Mouse (Mus musculus) mesoderm, embryonic 11.5 days (tissue): Measurements from ENCODE around the gene Gm28043.
"Not testable (repeated sequence)": the region's sequence is repeated elsewhere in the genome, so short reads cannot be mapped to it uniquely, and the experiment has no call there.

Source experiments
- DNase-seq: peaks from one replicate; pipeline ENCODE4 v3.0.0-alpha.2; 2012; ENCODE audit warnings: low read depth, low spot score

Gene Gm28043

DNA sequence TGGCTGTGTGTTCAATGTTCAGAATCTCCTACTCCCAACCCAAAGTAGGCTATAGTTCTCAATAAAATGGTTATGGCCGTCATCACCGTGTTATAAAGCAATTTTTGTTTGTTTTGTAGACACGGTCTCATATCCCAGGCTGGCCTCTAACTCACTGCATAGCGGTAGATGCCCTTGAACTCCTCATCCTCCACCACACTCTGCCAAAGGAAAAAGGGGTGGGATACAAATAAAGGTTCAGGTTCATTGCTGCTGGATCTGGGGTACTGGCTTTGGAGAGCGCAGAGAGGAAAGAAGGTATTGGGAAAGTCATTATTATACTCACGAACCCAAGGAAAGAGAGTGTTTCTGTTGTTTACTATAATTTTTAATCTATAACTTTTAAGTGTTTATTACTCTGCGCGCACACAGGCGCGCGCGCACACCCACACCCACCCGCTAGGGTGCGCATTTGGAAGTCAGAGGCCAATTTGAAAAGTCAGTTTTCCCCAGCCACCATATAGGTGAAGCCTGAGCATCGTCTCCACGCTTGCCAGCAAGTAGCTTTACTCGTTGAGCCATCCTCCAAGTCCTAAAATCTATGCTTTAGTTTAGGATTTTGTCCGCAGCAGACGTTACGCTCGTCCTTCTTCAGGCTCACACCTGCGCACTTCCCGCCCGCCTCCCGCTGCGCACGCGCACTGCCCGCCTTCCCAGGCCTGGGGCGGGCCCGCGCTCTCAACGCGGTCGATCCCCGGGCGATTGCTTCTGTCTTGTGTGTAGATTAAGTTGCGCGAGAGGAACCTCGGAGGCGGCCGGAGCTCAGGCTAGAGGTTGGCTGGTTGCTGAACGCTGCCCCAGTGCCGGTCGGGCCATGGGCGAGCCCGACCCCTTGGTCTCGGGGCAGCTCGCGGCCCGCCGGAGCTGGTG is at the start of gene Gm28043, which contains the start of gene Rnf8:
Gm28043 (plus strand) TSS at position 762 of the 909 bp plus-strand sequence.
Rnf8 (plus strand) TSS at position 676 of the 909 bp plus-strand sequence.
- DNase-seq: peak; percentile 96

GRCm38 (mm10) chr17:29565521-29565920 is 49.2 kb upstream of the Gm28043 start:
- no peak for DNase-seq

DNA sequence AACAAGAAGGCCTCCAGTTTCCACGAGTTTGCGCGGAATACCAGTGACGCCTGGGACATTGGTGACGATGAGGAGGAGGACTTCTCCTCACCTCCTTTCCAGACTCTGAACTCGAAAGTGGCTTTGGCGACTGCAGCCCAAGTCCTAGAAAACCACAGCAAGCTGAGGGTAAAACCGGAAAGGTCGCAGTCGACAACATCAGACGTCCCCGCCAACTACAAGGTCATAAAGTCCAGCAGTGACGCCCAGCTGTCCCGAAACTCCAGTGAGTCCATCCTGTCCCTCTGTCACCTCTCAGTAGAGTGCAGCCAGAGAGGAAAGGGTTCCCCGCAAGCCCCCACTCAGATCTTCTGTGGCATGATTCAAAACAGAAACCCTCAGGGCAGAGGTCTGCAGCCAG is 46.2 kb upstream of the Gm28043 start:
- DNase-seq: no peak

- DNase-seq: no peak
These were observed 44.8 kb upstream of the Gm28043 start for GRCm38 (mm10) chr17:29569831-29570230.

GRCm38 (mm10) chr17:29579579-29580126 is 35.0 kb upstream of the Gm28043 start:
- no peak for DNase-seq

DNA sequence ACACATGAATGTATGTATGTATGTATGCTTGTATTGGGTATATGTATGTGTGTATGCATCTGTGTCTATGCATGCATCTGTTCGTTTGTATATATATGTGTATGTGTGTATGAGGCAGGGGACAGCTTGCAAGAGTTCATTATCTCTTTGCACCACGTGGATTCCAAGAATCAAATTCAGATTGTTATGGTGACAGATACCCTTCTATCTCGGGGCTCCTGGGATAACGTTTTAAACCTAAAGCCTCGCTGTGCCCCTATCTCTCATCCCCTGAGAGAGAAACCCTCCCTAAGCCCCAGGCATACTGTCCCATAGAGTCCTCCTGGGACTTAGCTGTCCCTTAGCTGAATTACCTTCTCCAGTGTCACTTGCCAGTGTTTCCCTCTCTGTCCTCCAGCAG is 31.1 kb upstream of the Gm28043 start:
- DNase-seq: no peak

DNA sequence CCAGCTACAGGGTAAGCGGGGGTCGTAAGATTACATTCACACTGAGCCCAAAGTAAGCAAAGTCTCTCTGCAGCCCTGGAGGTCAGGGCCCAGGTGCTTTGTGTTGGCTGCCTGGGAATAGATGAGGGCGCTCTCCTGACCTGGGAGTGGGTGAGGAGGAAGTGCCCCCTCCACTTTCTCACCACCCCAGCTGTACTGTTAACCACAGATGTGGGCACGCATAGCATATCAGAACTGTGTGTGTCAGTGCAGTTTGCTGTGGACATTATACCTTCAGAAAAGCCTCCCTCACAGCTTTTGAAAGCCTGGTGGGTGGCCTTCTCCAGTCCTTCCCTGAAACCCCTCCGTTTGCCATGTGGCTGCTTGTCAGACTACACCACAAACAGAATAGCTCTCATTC is 30.4 kb upstream of the Gm28043 start:
- no peak for DNase-seq

- no peak for DNase-seq
These were observed 29.9 kb upstream of the Gm28043 start for GRCm38 (mm10) chr17:29584737-29585136.

GRCm38 (mm10) chr17:29585446-29585845 is 29.2 kb upstream of the Gm28043 start:
- no peak for DNase-seq

GRCm38 (mm10) chr17:29586921-29587320 is 27.8 kb upstream of the Gm28043 start:
- DNase-seq: no peak

- DNase-seq: peak; percentile 12
These were observed 25.3 kb upstream of the Gm28043 start for GRCm38 (mm10) chr17:29589221-29589898.

DNA sequence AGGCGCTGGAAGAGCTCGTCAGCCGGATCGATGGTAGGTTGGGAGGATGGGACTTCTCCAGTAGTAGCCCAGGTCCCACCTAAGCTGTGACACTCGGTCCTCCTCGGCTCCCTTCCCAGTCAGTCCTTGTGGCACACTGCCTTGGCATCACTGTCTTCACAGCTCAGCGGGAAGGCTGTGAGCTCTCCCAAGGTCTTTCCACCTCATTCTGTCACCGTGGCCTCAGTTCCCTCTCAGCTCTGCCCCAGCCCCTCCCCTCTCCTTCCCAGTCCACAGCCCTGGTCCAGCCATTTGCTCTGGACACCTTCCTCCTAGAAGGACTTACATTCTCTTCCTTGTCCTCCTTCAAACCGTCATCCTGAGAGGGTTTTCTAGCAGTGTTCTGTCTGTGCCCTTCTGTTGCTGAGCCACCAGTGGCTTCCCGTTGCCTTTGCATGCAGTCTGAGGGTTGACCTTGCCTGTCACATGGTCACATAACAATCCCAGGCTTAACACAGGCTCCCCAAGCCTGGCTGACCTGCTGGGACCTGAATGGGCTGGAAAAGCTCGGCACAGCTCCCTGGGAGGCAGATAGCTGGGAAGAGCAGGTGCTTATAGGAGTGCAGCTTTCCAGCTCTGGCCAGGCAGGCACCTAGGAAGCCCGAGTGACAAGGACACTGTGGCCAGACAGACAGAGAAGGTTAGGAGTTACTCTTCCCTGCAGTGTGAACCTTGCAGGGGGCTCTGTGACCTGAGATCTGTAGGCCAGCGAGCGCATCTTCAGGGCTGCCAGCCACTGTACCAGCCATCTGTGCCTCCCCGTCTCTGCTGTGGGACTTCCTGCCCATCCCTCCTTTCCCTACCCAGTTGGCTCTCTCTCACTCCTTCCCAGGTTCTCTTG is 18.5 kb upstream of the Gm28043 start:
- no peak for DNase-seq

DNA sequence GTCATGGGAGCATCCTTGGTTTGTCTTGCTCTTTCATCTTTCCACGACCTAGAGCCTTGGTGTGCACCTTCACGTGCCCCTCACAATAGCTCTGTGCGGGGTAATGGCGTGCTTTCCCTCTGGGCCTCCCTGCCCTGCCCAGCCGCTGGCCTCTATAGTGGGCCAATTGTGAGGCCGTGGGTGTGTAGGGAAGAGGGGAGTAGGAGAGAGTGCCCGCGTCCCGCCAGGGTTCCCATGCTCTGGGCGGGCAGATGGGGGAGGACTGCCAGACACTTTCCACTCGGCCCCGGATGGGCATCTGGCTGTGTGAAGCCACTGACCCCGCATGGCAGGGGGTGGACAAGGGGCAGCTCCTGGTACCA is 17.9 kb upstream of the Gm28043 start:
- no peak for DNase-seq

DNA sequence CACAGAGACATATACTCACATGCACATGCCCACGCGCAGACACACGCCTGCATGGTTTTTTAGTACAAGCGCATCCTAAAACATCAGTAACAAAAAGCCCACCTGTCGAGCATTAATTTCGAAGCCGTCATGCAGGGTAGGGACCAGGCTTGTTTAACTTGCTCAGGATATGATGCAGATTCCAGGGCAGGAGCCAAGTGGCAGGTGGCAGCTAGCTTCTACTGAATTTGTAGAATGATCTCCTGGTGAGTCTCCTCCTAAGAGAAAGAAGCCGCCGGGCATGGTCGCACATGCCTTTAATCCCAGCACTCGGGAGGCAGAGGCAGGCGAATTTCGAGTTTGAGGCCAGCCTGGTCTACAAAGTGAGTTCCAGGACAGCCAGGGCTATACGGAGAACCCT is 15.6 kb upstream of the Gm28043 start:
- no peak for DNase-seq

- DNase-seq: no peak
These were observed 15.1 kb upstream of the Gm28043 start for GRCm38 (mm10) chr17:29599537-29599936.

DNA sequence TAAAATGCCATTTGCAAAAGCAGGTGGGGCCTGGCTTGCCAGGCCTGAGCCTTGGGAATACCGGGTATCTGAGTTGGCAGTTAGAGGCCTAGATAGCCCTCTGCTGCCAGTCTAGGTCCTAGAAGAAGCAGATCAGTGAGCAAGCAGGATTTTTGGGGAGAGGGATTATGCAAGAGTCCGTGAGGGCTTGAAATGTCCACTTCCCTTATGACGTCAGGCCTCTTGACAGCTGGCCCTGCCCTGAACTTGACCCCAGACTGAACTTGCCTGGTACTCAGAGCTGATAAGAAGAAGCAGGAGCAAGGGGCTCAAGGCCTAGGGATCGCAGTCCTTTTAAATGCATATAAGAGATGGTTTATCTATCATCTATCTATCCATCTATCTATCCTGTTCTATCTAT is 13.3 kb upstream of the Gm28043 start:
- no peak for DNase-seq

DNA sequence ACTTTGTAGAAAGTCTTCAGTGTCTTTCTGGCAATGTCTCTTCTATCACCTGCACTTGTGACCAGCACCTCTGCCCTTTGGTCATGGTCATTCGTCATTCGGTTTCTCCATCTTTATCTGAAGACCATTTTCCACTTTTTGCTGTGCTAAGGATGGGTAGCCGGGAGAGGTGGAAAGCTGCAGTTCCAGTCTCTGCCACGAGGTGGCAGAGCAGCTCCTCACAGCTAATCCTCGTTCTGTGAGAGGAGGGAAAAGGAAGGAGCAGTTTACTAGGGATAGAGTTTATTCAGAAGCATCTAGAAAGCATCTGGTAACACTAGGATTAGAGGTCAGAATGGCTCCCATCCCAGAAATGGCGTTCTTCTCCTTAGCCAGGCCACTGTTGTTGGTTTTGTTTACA is 11.4 kb upstream of the Gm28043 start:
- DNase-seq: peak; percentile 85

DNA sequence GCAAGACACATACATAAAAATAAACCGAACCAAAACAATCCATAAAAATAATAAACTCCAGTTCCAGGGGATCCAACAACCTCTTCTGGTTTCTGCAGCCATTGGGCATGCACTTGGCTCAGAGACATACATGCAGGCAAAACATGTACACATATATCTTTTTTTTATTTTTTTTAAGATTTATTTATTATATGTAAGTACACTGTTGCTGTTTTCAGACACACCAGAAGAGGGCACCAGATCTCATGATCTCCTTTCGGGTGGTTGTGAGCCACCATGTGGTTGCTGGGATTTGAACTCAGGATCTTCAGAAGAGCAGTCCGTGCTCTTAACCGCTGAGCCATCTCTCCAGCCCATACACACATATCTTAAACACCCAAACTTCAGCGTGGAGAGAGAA is 1.2 kb upstream of the Gm28043 start:
- DNase-seq: not testable (repeated sequence)

GRCm38 (mm10) chr17:29615024-29615551 is 412 bp downstream of the Gm28043 start:
- DNase-seq: peak; percentile 10

- DNase-seq: peak; percentile 11
These were observed 940 bp downstream of the Gm28043 start for GRCm38 (mm10) chr17:29615616-29616015.

- DNase-seq: no peak
These were observed 4.6 kb downstream of the Gm28043 start for GRCm38 (mm10) chr17:29619231-29619630.
